Mouse (Mus musculus) hindbrain, embryonic 13.5 days (tissue): ENCODE data around the gene Swt1. TPM values are rescaled to one million over a fixed set of nuclear protein-coding genes. Genes with fewer than 3 reads are reported as not detected.
"Not testable (repeated sequence)": the region's sequence is repeated elsewhere in the genome, so short reads cannot be mapped to it uniquely, and the experiment has no call there.

Experiments
- ATAC-seq: fragments of 200-750 bp; cut with Nextera tagmentation; 2 replicates; pipeline ENCODE4 v1.8.0; 2017; ENCODE audit warnings: moderate TSS enrichment; ENCODE audit not compliant: low FRiP score
- H3K27ac ChIP-seq: fragments of 300-500 bp; sonication (generic); 2 replicates; pipeline ENCODE4 v1.5.1; 2015; ENCODE audit warnings: inconsistent platforms, mild to moderate bottlenecking, moderate library complexity
- H3K27me3 ChIP-seq: fragments of 300-500 bp; sonication (generic); 2 replicates; pipeline ENCODE4 v1.6.1; 2015; ENCODE audit warnings: mild to moderate bottlenecking, inconsistent platforms
- H3K36me3 ChIP-seq: fragments of 300-500 bp; sonication (generic); 2 replicates; pipeline ENCODE4 v1.6.1; 2015; ENCODE audit warnings: mild to moderate bottlenecking, inconsistent platforms
- H3K4me1 ChIP-seq: fragments of 300-500 bp; sonication (generic); replicated peaks from 2 replicates; pipeline ENCODE4 v1.6.1; 2015; ENCODE audit warnings: inconsistent platforms
- H3K4me2 ChIP-seq: fragments of 300-500 bp; sonication (generic); 2 replicates; pipeline ENCODE4 v1.6.1; 2015; ENCODE audit warnings: inconsistent platforms, mild to moderate bottlenecking, moderate library complexity
- H3K4me3 ChIP-seq: fragments of 300-500 bp; sonication (generic); 2 replicates; pipeline ENCODE4 v1.5.1; 2015; ENCODE audit warnings: mild to moderate bottlenecking, inconsistent platforms
- H3K9ac ChIP-seq: fragments of 300-500 bp; sonication (generic); 2 replicates; pipeline ENCODE4 v1.6.1; 2015; ENCODE audit warnings: mild to moderate bottlenecking, inconsistent platforms
- H3K9me3 ChIP-seq: fragments of 300-500 bp; sonication (generic); 2 replicates; pipeline ENCODE4 v1.6.1; 2016; ENCODE audit warnings: inconsistent platforms
- WGBS: fragments of 180-500 bp; shearing (Covaris S2); methylation state at CpG from one replicate; pipeline ENCODE4 v1.1.7; 2015; 5-methylcytosine and 5-hydroxymethylcytosine counted together
- polyA plus RNA-seq: library from polyadenylated mRNA; unstranded; fragments of >200 nt; fragmentation: Nextera tagmentation; extraction: Ambion mirVana; gene quantifications from 2 replicates; pipeline ENCODE4 v1.2.1, GENCODE M21; 2015

Swt1 gene
- 20.6 and 22.7 TPM in 2 replicates for polyA plus RNA-seq

DNA sequence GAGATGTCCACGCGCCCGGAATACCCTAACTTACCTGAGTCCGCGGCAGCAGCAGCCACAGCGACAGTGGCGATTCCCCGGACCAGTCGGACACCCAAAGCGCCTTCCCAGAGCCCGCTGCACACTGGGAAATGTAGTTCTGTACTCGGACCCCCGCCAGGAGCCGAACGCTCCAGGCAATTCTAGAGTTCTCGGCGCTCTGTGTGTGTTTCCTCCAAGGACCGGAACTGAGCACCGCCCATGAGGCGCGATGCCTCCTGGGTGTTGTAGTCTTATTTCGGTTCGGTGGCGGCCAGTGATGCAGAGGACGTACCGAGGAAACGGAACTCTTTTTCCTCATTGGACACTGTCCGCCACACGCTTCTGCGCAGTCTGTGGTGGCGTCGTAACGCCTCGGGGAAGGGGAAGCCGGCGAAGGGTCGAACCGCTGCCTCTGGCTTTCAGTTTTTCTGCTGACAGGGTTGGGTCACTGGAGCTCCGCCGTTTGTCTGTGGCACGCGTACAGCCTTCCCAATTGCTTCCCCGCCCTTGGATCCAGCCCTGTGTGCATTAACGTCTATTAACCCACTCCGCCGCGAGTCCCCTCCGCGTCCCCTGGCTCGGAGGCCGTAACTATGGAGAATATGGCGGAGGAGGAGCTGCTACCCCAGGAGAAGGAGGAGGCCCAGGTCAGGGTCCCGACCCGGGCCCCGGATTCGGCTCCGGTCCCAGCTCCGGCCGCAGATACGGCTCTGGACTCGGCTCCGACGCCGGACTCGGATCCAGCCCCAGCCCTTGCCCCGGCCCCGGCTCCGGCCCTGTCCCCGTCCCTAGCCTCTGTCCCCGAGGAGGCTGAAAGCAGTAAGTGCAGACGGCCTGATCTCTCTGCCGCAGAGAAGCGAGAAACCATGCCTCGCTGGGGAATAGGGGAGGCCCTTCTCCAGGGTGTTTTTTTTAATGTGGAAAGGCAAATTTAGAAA is at the start of gene Swt1, which contains the start of gene Trmt1l:
Gene Swt1, minus strand, starts transcription at position 193 of the 959 bp plus-strand sequence.
Gene Trmt1l, plus strand, starts transcription at position 280 of the 959 bp plus-strand sequence.
- H3K27ac ChIP-seq = peak within 1 kb of the TSS; percentile 98
- H3K4me1 ChIP-seq = peaks cover 24% of the 10 kb centered on the region
- peak within 1 kb of the TSS; percentile 69 for H3K4me2 ChIP-seq
- WGBS = under 1% methylated on average over 74 of the region's 74 CpGs
- peak within 1 kb of the TSS; percentile 79 for H3K4me3 ChIP-seq
- peak; percentile 100 for ATAC-seq
- 0 out of 2 replicates have a peak, but pooled peaks cover 4% of the 10 kb centered on the region for H3K36me3 ChIP-seq
- no peaks in the 10 kb centered on the region for H3K9me3 ChIP-seq
- no peaks in the 10 kb centered on the region for H3K27me3 ChIP-seq
- H3K9ac ChIP-seq = peak within 1 kb of the TSS; percentile 92

DNA sequence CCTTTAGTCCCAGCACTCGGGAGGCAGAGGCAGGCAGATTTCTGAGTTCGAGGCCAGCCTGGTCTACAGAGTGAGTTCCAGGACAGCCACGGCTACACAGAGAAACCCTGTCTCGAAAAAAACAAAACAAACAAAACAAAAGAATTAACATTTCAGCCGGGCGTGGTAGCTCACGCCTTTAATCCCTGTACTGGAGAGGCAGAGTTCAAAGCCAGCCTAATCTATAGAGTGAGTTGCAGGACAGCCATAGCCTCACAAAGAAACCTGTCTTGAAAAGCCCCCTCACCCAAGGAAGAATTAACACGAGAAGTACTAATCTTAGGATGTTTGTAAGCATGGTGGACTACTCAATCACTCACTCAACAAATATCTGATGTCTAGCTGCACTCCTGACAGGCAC is 44.1 kb upstream of the Swt1 start:
- H3K4me2 ChIP-seq, H3K9me3 ChIP-seq, H3K27ac ChIP-seq, H3K9ac ChIP-seq, H3K4me3 ChIP-seq, H3K4me1 ChIP-seq, H3K27me3 ChIP-seq, ATAC-seq: not testable (repeated sequence)
- peaks cover 72% of the 10 kb centered on the region for H3K36me3 ChIP-seq
- 94% methylated on average over 8 of the region's 8 CpGs for WGBS

DNA sequence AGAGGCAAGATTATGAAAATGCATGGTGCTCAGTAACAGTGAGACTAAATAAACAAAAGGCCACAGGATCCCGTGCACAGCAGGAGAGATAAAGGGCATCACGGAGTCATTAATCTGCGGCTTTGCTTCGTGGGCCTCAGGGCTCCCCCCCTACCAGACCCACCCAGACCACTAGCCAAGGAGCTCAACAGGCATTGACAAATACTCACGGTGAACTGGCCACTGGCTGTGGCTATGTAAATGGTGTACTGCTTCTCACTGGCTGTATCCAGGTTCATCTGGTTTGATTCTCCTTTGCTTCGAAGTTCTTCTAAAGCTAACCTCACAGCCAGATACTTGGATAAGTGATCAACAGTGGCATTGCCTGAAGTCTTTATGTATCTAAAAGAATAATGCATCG is 43.2 kb upstream of the Swt1 start:
- peaks cover 70% of the 10 kb centered on the region for H3K36me3 ChIP-seq
- H3K4me2 ChIP-seq = no peak overlapping the region
- ATAC-seq = no peak
- H3K9ac ChIP-seq = no peak overlapping the region
- H3K4me1 ChIP-seq = no peaks in the 10 kb centered on the region
- no peaks in the 10 kb centered on the region for H3K9me3 ChIP-seq
- H3K4me3 ChIP-seq = no peak overlapping the region
- H3K27ac ChIP-seq = no peak overlapping the region
- WGBS = 59% methylated on average over 7 of the region's 7 CpGs
- no peaks in the 10 kb centered on the region for H3K27me3 ChIP-seq

DNA sequence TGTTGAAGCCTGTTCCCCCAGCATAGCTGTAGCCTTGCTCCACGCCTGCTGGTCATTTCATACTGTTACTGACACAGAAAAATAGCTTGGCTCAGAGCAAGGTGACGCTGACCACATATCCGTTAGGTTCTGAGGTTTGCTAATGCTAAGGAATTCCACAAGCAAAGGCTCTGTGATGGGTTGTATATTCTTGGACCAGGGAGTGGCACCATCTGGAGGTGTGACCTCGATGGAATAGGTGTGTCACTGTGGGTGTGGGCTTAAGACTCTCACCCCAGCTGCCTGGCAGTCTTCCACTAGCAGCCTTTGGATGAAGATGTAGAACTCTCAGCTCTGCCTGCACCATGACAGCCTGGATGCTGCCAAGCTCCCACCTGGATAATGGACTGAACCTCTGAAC is 38.3 kb upstream of the Swt1 start:
- Histone ChIP-seq H3K4me1 (no peaks in the 10 kb centered on the region), H3K27ac (no peak overlapping the region), H3K9ac (no peak overlapping the region), H3K27me3 (no peaks in the 10 kb centered on the region), H3K36me3 (peaks cover 35% of the 10 kb centered on the region), H3K9me3 (no peaks in the 10 kb centered on the region), H3K4me2 (no peak overlapping the region), H3K4me3 (no peak overlapping the region)
- ATAC-seq = 0 out of 2 replicates have a peak, but pooled peaks have one; percentile 21
- 94% methylated on average over 4 of the region's 4 CpGs for whole genome bisulfite sequencing

DNA sequence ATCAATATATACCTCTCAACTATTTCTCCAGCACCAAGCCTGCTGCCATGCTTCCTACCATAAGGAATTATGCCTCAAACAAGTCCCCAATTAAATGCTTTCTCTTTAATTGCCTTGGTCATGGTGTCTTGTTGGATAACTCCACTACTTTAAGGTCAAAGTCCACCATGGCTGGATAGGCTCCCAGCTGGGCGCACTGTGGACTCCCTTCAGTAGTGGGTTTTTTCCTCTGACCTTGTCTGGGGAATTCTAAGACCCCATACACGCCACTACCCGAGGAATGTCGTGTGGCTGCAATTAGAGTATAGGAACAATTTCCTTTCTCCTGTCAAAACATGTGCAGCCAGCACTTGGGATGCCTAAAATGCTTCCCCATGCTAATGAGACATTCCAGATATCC is 36.7 kb upstream of the Swt1 start:
- 85% methylated on average over 4 of the region's 4 CpGs for WGBS
- Histone ChIP-seq H3K9ac (no peak overlapping the region), H3K9me3 (no peaks in the 10 kb centered on the region), H3K4me2 (no peak overlapping the region), H3K36me3 (peaks cover 37% of the 10 kb centered on the region), H3K4me1 (no peaks in the 10 kb centered on the region), H3K27me3 (no peaks in the 10 kb centered on the region), H3K27ac (no peak overlapping the region), H3K4me3 (no peak overlapping the region)
- ATAC-seq = no peak

DNA sequence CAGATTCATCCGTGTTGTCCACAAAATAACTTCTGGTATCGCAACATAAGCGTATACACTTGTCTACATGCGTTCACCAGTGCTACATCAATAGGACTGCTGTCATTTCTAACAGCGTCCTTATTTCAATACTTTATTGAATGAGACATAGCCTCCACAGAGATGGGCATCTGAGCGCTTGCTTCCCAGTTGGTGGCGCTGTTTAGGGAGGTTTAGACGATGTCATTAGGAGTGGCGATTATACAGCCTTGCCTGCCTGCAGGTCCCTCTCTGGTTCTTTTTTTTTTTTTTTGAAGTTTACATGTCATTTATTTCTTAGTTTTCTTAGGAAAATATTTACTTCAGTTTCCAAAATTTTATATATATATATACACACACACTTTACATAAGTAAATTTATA is 33.0 kb upstream of the Swt1 start:
- Histone ChIP-seq H3K36me3 (peaks cover 44% of the 10 kb centered on the region), H3K27ac (no peak overlapping the region)
- 74% methylated on average over 9 of the region's 9 CpGs for WGBS

DNA sequence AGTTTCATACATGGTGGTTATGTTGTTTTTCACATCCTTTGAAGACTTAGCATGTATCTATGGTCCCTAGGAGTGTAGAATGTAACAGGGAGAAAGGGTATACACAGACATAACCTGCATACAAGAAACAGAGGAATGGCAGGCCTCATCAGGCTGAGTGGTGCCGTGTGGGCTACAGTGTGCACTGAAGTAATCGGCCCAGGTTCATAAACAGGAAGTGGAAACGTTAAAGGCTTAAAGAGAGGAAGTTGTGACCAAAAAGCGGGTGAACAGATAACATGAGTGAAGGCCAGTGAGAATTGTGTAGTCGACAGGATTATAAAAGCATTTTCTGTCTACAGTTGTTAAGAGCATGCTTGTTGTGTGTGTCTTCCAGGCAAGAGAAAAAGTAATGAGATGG is 28.8 kb upstream of the Swt1 start:
- Histone ChIP-seq H3K9me3 (no peaks in the 10 kb centered on the region), H3K36me3 (peaks cover 64% of the 10 kb centered on the region)
- ATAC-seq = no peak

More for the DNA sequence above, 33.0 kb upstream of the Swt1 start:
- Histone ChIP-seq H3K27me3 (no peaks in the 10 kb centered on the region), H3K9me3 (no peaks in the 10 kb centered on the region), H3K9ac (no peak overlapping the region), H3K4me1 (no peaks in the 10 kb centered on the region), H3K4me2 (no peak overlapping the region), H3K4me3 (no peak overlapping the region)
- ATAC-seq = no peak

DNA sequence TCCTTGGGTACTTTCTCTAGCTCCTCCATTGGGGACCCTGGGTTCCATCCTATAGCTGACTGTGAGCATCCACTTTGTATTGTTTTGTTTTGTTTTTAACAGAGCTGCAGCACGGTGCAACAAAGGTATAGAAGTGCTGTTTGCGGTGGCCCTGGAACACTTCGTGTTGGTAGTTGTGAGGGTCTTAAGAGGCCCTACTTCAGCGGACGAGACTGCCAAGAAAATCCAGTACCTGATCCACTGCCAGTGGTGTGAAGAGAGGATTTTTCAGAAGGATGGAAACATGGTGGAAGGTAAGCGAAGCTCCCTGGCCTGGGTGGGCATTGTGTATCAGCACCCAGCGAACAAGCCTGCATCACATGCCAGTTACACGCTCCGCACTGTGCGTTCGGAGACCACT is 23.7 kb upstream of the Swt1 start:
- H3K4me3 ChIP-seq = no peak overlapping the region
- no peak overlapping the region for H3K4me2 ChIP-seq
- no peak for ATAC-seq
- H3K4me1 ChIP-seq = no peaks in the 10 kb centered on the region
- H3K27ac ChIP-seq = no peak overlapping the region
- 97% methylated on average over 11 of the region's 11 CpGs for WGBS
- H3K36me3 ChIP-seq = peaks cover 77% of the 10 kb centered on the region
- no peaks in the 10 kb centered on the region for H3K9me3 ChIP-seq
- no peaks in the 10 kb centered on the region for H3K27me3 ChIP-seq
- no peak overlapping the region for H3K9ac ChIP-seq

More for the DNA sequence above, 28.8 kb upstream of the Swt1 start:
- no peak overlapping the region for H3K27ac ChIP-seq
- no peak overlapping the region for H3K4me2 ChIP-seq
- H3K4me1 ChIP-seq = no peaks in the 10 kb centered on the region
- H3K27me3 ChIP-seq = no peaks in the 10 kb centered on the region
- H3K9ac ChIP-seq = no peak overlapping the region
- 88% methylated on average over 5 of the region's 5 CpGs for WGBS
- no peak overlapping the region for H3K4me3 ChIP-seq

DNA sequence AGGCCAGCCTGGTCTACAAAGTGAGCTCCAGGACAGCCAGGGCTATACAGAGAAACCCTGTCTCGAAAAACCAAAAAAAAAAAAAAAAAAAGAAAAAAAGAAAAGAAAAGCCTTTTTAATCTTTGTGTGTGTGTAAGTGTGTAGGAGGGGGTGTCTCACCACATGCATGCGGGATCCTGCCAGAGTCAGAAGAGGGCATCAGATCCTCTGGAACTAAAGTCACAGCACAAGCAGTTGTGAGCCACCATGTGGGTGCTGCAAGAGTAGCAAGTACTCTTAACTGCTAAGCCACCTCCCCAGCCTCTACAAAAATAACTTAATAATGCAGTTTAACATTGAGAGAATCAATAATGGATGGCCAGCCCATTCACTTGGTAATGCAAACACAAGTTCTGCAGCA is 22.6 kb upstream of the Swt1 start:
- no peak overlapping the region for H3K9ac ChIP-seq
- no peak overlapping the region for H3K27ac ChIP-seq
- no peak overlapping the region for H3K4me2 ChIP-seq
- no peaks in the 10 kb centered on the region for H3K9me3 ChIP-seq
- ATAC-seq = no peak
- H3K4me1 ChIP-seq = no peaks in the 10 kb centered on the region
- H3K27me3 ChIP-seq = no peaks in the 10 kb centered on the region
- WGBS = 100% methylated on average over 1 of the region's 2 CpGs
- H3K4me3 ChIP-seq = no peak overlapping the region
- H3K36me3 ChIP-seq = peaks cover 79% of the 10 kb centered on the region

DNA sequence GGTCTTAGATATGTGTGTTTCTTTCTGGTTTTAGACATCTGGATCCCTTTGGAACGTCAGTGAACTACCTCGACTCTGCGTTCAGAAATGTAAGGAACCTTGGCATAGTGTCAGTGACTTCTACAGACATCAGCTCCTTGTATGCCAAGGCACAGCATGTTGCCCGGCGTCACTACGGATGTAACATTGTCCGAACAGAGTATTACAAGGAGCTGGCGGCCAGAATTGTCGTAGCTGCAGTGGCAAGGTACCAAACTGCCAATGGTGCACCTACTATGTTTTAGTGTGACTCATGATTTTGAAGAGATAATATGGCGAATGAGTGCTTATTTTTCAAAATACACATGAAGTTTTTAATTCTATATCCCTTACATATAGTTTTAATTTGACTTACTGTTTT is 21.6 kb upstream of the Swt1 start:
- no peaks in the 10 kb centered on the region for H3K27me3 ChIP-seq
- no peaks in the 10 kb centered on the region for H3K9me3 ChIP-seq
- no peaks in the 10 kb centered on the region for H3K4me1 ChIP-seq
- no peak overlapping the region for H3K4me2 ChIP-seq
- 96% methylated on average over 10 of the region's 10 CpGs for WGBS
- peaks cover 85% of the 10 kb centered on the region for H3K36me3 ChIP-seq
- no peak overlapping the region for H3K27ac ChIP-seq
- H3K9ac ChIP-seq = no peak overlapping the region
- no peak overlapping the region for H3K4me3 ChIP-seq
- no peak for ATAC-seq

DNA sequence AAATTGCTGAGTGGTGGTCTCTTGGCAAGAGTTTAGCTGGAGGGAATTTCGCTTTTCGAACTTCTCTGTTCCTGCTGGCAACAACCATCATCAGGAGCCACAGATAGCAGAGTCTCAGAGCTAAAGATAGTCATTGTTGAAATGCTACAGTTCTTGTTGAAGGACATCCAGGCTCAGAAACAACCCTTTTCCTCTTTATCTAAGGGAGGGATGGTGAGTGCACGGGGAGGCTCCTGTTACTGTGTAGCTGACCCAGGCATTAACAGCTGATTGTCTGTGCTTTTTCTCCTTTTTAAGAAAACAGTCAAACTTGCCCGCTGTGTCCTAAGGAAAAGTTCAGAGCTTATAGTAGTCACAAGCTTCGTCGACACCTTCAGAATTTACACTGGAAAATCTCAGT is 7.2 kb upstream of the Swt1 start:
- Histone ChIP-seq H3K4me3 (no peak overlapping the region), H3K4me2 (no peak overlapping the region), H3K9me3 (no peaks in the 10 kb centered on the region), H3K27me3 (no peaks in the 10 kb centered on the region), H3K9ac (no peak overlapping the region), H3K4me1 (peaks cover 9% of the 10 kb centered on the region), H3K27ac (no peak overlapping the region), H3K36me3 (peaks cover 56% of the 10 kb centered on the region)
- 96% methylated on average over 6 of the region's 6 CpGs for whole genome bisulfite sequencing
- no peak for ATAC-seq

DNA sequence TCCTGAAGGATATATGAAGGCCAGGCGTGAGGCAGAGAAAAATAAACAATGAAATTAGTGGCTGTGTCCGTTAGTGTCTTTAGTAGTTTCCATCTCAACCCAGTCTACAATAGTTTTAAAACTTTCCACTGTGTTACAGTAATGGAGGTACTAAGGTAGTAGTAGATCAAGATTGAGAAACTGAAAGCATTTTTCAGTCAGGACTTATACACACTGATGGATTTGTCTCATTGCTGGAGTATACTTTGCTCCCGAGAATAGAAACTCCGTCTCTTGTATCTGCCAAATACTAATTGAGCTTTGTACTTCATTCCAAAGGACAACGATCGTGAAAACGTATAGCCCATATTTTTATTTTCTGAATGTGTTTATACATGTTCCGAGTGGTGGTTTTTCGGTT is 1.1 kb upstream of the Swt1 start:
- peak overlapping the region; percentile 64 for H3K4me2 ChIP-seq
- H3K4me1 ChIP-seq = peaks cover 24% of the 10 kb centered on the region
- WGBS = 49% methylated on average over 9 of the region's 9 CpGs
- peak overlapping the region; percentile 98 for H3K27ac ChIP-seq
- H3K9me3 ChIP-seq = no peaks in the 10 kb centered on the region
- ATAC-seq = no peak
- peaks cover 10% of the 10 kb centered on the region for H3K36me3 ChIP-seq
- no peaks in the 10 kb centered on the region for H3K27me3 ChIP-seq
- H3K4me3 ChIP-seq = peak overlapping the region; percentile 79
- H3K9ac ChIP-seq = peak overlapping the region; percentile 92

DNA sequence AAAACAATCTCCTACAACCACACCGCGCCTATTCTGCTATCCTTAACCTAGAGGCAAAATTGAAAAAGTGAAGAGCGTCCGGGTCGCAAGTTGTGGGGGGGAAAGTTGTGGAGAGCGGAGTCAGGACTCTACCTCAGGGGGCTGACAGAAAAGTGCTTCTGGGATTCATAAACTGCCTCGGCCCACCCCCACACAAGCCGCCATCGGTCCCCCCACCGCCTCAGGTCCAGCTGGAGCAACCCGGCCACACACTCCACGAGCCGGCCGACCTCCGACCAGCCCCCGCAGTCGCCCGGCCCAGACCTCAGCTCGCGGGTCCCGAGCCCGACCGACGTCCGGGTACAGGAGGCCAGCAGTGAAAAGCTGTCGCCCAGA is 380 bp downstream of the Swt1 start:
- Histone ChIP-seq H3K36me3 (no peaks in the 10 kb centered on the region), H3K9me3 (no peaks in the 10 kb centered on the region), H3K27ac (peak overlapping the region; percentile 98), H3K4me3 (peak overlapping the region; percentile 79), H3K4me2 (peak overlapping the region; percentile 69), H3K9ac (peak overlapping the region; percentile 82), H3K27me3 (no peaks in the 10 kb centered on the region), H3K4me1 (peaks cover 24% of the 10 kb centered on the region)
- ATAC-seq = no peak; the same call in 1 of the 2 replicates
- WGBS = 1% methylated on average over 26 of the region's 26 CpGs
